Mouse (Mus musculus): Measurements from ENCODE around the gene Paf1. TPM values are rescaled to one million over a fixed set of nuclear protein-coding genes. Genes with fewer than 3 reads are reported as not detected.

The Paf1 gene
- 60.2 and 70.3 TPM in 2 replicates for polyA plus RNA-seq (2015; fragmentation: Nextera tagmentation; extraction: Ambion mirVana)

- peak within 1 kb of the TSS; percentile 76 for H3K27ac ChIP-seq
- peak; percentile 97 for ATAC-seq (replicated peaks; ENCODE audit: low FRiP score, low read depth)
- H3K36me3 ChIP-seq (ENCODE audit: insufficient read depth, low read length), result peaks cover 32% of the 10 kb centered on the region; the same call in 1 of the 2 replicates
- peak within 1 kb of the TSS; percentile 82 for H3K4me3 ChIP-seq (replicated peaks; ENCODE audit: low read depth, low read length)
- H3K27me3 ChIP-seq (ENCODE audit: insufficient read depth, low read length), result no peaks in the 10 kb centered on the region
- TF ChIP-seq CTCF (IDR thresholded peaks at IDR 0.05; ENCODE audit: low read depth), result no peak
- no peaks in the 10 kb centered on the region for H3K9me3 ChIP-seq (replicated peaks; ENCODE audit: low read length)
- DNase-seq (ENCODE audit: low spot score), result peak; percentile 100
- H3K4me1 ChIP-seq (replicated peaks; ENCODE audit: insufficient read depth, low read length), result 0 out of 2 replicates have a peak, but pooled peaks cover 6% of the 10 kb centered on the region
- peak within 1 kb of the TSS; percentile 95 for H3K4me2 ChIP-seq (ENCODE audit: low read length)
- peak within 1 kb of the TSS; percentile 90 for H3K9ac ChIP-seq (ENCODE audit: low read depth, low read length)
- WGBS, result under 1% methylated on average over 58 of the region's 58 CpGs
Measured at GRCm38 (mm10) chr7:28392429-28393271, at the start of gene Paf1, which contains the start of gene Med29. Gene Paf1 (plus strand): TSS chr7:28392951. Gene Med29 (minus strand): TSS chr7:28392708.

- Histone ChIP-seq H3K27ac (no peak overlapping the region; the same call in 1 of the 2 replicates), H3K27me3 (ENCODE audit: insufficient read depth, low read length) (no peaks in the 10 kb centered on the region), H3K9ac (ENCODE audit: low read depth, low read length) (no peak overlapping the region), H3K36me3 (ENCODE audit: insufficient read depth, low read length) (no peaks in the 10 kb centered on the region), H3K4me1 (replicated peaks; ENCODE audit: insufficient read depth, low read length) (0 out of 2 replicates have a peak, but pooled peaks cover under 1% of the 10 kb centered on the region), H3K4me2 (ENCODE audit: low read length) (no peak overlapping the region), H3K9me3 (replicated peaks; ENCODE audit: low read length) (no peaks in the 10 kb centered on the region), H3K4me3 (replicated peaks; ENCODE audit: low read depth, low read length) (no peak overlapping the region)
- TF ChIP-seq CTCF (IDR thresholded peaks at IDR 0.05; ENCODE audit: low read depth), result peak; percentile 92
- WGBS, result 4% methylated on average over 4 of the region's 4 CpGs
- DNase-seq (ENCODE audit: low spot score) (peak; percentile 68), ATAC-seq (replicated peaks; ENCODE audit: low FRiP score, low read depth) (no peak)
Measured at GRCm38 (mm10) chr7:28344637-28345036, 48.1 kb upstream of the Paf1 start.

- WGBS, result 45% methylated on average over 3 of the region's 3 CpGs
Measured at GRCm38 (mm10) chr7:28347746-28348145, 45.0 kb upstream of the Paf1 start.

GRCm38 (mm10) chr7:28348601-28349000 lies 44.1 kb upstream of the Paf1 start:
- no peak overlapping the region for H3K9ac ChIP-seq (ENCODE audit: low read depth, low read length)
- no peaks in the 10 kb centered on the region for H3K9me3 ChIP-seq (replicated peaks; ENCODE audit: low read length)
- H3K4me2 ChIP-seq (ENCODE audit: low read length), result no peak overlapping the region
- H3K27me3 ChIP-seq (ENCODE audit: insufficient read depth, low read length), result no peaks in the 10 kb centered on the region
- WGBS, result 86% methylated on average over 7 of the region's 7 CpGs
- ATAC-seq (replicated peaks; ENCODE audit: low FRiP score, low read depth) (no peak), DNase-seq (ENCODE audit: low spot score) (peak; percentile 28)
- H3K27ac ChIP-seq, result no peak overlapping the region
- H3K36me3 ChIP-seq (ENCODE audit: insufficient read depth, low read length), result peaks cover 8% of the 10 kb centered on the region
- H3K4me1 ChIP-seq (replicated peaks; ENCODE audit: insufficient read depth, low read length), result peaks cover 7% of the 10 kb centered on the region; the same call in 1 of the 2 replicates
- no peak overlapping the region for H3K4me3 ChIP-seq (replicated peaks; ENCODE audit: low read depth, low read length)
- peak; percentile 51 for TF ChIP-seq CTCF (IDR thresholded peaks at IDR 0.05; ENCODE audit: low read depth)

More at GRCm38 (mm10) chr7:28347746-28348145, 45.0 kb upstream of the Paf1 start:
- ATAC-seq (replicated peaks; ENCODE audit: low FRiP score, low read depth) (no peak), DNase-seq (ENCODE audit: low spot score) (no peak)
- no peak for TF ChIP-seq CTCF (IDR thresholded peaks at IDR 0.05; ENCODE audit: low read depth)
- Histone ChIP-seq H3K4me1 (replicated peaks; ENCODE audit: insufficient read depth, low read length) (peaks cover 7% of the 10 kb centered on the region; the same call in 1 of the 2 replicates), H3K9me3 (replicated peaks; ENCODE audit: low read length) (no peaks in the 10 kb centered on the region), H3K4me3 (replicated peaks; ENCODE audit: low read depth, low read length) (no peak overlapping the region), H3K27ac (no peak overlapping the region), H3K27me3 (ENCODE audit: insufficient read depth, low read length) (no peaks in the 10 kb centered on the region), H3K9ac (ENCODE audit: low read depth, low read length) (no peak overlapping the region), H3K36me3 (ENCODE audit: insufficient read depth, low read length) (no peaks in the 10 kb centered on the region), H3K4me2 (ENCODE audit: low read length) (no peak overlapping the region)

GRCm38 (mm10) chr7:28350155-28350883 lies 42.4 kb upstream of the Paf1 start, which contains the start of gene Rps16:
Gene Rps16 (plus strand): TSS chr7:28350652.
- DNase-seq (ENCODE audit: low spot score) (peak; percentile 98), ATAC-seq (replicated peaks; ENCODE audit: low FRiP score, low read depth) (peak; percentile 94)
- no peaks in the 10 kb centered on the region for H3K27me3 ChIP-seq (ENCODE audit: insufficient read depth, low read length)
- no peaks in the 10 kb centered on the region for H3K9me3 ChIP-seq (replicated peaks; ENCODE audit: low read length)
- H3K4me3 ChIP-seq (replicated peaks; ENCODE audit: low read depth, low read length), result peak within 1 kb of the TSS; percentile 91
- H3K4me1 ChIP-seq (replicated peaks; ENCODE audit: insufficient read depth, low read length), result peaks cover 7% of the 10 kb centered on the region; the same call in 1 of the 2 replicates
- H3K36me3 ChIP-seq (ENCODE audit: insufficient read depth, low read length), result peaks cover 20% of the 10 kb centered on the region
- WGBS, result under 1% methylated on average over 50 of the region's 50 CpGs
- H3K27ac ChIP-seq, result peak within 1 kb of the TSS; percentile 90
- H3K9ac ChIP-seq (ENCODE audit: low read depth, low read length), result peak within 1 kb of the TSS; percentile 96
- TF ChIP-seq CTCF (IDR thresholded peaks at IDR 0.05; ENCODE audit: low read depth), result peak; percentile 22; the same call in 1 of the 2 replicates
- H3K4me2 ChIP-seq (ENCODE audit: low read length), result peak within 1 kb of the TSS; percentile 91
